Mouse (Mus musculus) heart, adult 2 months (tissue): ENCODE data around the gene Cblb.

Experiments used
- CTCF ChIP-seq: fragments of 200-600 bp; IDR thresholded peaks from 2 replicates; pipeline ENCODE4 v1.8.1; 2022; ENCODE audit warnings: antibody characterized with exemption, mild to moderate bottlenecking, moderate library complexity
- EP300 ChIP-seq: fragments of 200-500 bp; IDR thresholded peaks from 2 replicates; pipeline ENCODE4 v1.6.1; 2011; ENCODE audit warnings: low read depth, low read length, control low read depth; ENCODE audit not compliant: insufficient read depth
- POLR2A ChIP-seq: fragments of 200-500 bp; IDR thresholded peaks from 2 replicates; pipeline ENCODE4 v1.6.1; 2011; ENCODE audit warnings: mild to moderate bottlenecking, low read depth, low read length, control low read depth; ENCODE audit not compliant: insufficient read depth

DNA sequence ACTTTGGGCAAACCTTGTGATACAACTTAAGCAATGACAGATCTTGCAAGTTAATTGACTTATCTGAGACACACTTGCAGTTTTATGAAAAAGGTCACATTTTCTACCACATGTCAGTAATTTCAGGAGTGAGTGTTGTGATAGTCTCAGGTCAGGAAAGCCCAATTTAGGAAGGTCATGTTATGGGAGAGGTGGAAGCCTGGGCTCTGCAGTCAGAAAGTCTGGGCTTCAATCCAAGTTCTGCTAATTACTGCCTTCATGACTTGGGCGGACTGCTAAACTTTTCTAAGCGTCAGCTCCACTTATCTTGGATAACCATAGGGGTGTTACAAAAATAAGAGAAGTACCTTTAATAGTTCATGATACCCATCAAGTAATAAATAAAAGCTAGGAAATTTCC lies 22.6 kb upstream of the Cblb start:
- no peak for TF ChIP-seq CTCF
- no peak for TF ChIP-seq EP300
- TF ChIP-seq POLR2A: no peak
